Mouse (Mus musculus): ENCODE results near the gene Shisa9. TPM values are rescaled to one million over a fixed set of nuclear protein-coding genes. Genes with fewer than 3 reads are reported as not detected.

The Shisa9 gene
- polyA plus RNA-seq, 1 experiment from 2014 or later = 1.7 TPM

- 90% methylated on average over 2 of the region's 2 CpGs for WGBS
- Histone ChIP-seq H3K27me3 (replicated peaks) (no peaks in the 10 kb centered on the region), H3K9me3 (no peaks in the 10 kb centered on the region), H3K4me2 (replicated peaks) (no peak overlapping the region), H3K9ac (no peak overlapping the region), H3K4me1 (no peaks in the 10 kb centered on the region), H3K4me3 (no peak overlapping the region), H3K27ac (no peak overlapping the region), H3K36me3 (no peaks in the 10 kb centered on the region)
- no peak for ATAC-seq (ENCODE audit: low FRiP score, low read depth)
Observed at GRCm38 (mm10) chr16:12206951-12207350, 223.0 kb downstream of the Shisa9 start.

- Histone ChIP-seq H3K4me2 (replicated peaks) (no peak overlapping the region), H3K9ac (no peak overlapping the region), H3K4me3 (no peak overlapping the region), H3K36me3 (no peaks in the 10 kb centered on the region), H3K4me1 (no peaks in the 10 kb centered on the region), H3K27ac (no peak overlapping the region), H3K27me3 (replicated peaks) (no peaks in the 10 kb centered on the region), H3K9me3 (no peaks in the 10 kb centered on the region)
- WGBS = 94% methylated on average over 1 of the region's 1 CpGs
- ATAC-seq (ENCODE audit: low FRiP score, low read depth) = no peak
Observed at GRCm38 (mm10) chr16:12209355-12209754, 225.4 kb downstream of the Shisa9 start.

- no peak overlapping the region for H3K4me3 ChIP-seq
Observed at GRCm38 (mm10) chr16:12209819-12210218, 225.9 kb downstream of the Shisa9 start.

GRCm38 (mm10) chr16:12214018-12214417 lies 230.1 kb downstream of the Shisa9 start:
- Histone ChIP-seq H3K9ac (no peak overlapping the region), H3K27ac (no peak overlapping the region)
- 91% methylated on average over 2 of the region's 2 CpGs for WGBS

More at GRCm38 (mm10) chr16:12209819-12210218, 225.9 kb downstream of the Shisa9 start:
- ATAC-seq (ENCODE audit: low FRiP score, low read depth) = no peak
- Histone ChIP-seq H3K36me3 (no peaks in the 10 kb centered on the region), H3K27me3 (replicated peaks) (no peaks in the 10 kb centered on the region), H3K9ac (no peak overlapping the region), H3K4me1 (no peaks in the 10 kb centered on the region), H3K4me2 (replicated peaks) (no peak overlapping the region), H3K27ac (no peak overlapping the region), H3K9me3 (no peaks in the 10 kb centered on the region)
- WGBS = 81% methylated on average over 2 of the region's 2 CpGs

GRCm38 (mm10) chr16:12217289-12218150 lies 233.6 kb downstream of the Shisa9 start:
- Histone ChIP-seq H3K4me2 (replicated peaks) (no peak overlapping the region), H3K27me3 (replicated peaks) (no peaks in the 10 kb centered on the region), H3K9ac (no peak overlapping the region), H3K4me3 (no peak overlapping the region), H3K9me3 (no peaks in the 10 kb centered on the region), H3K36me3 (no peaks in the 10 kb centered on the region), H3K4me1 (no peaks in the 10 kb centered on the region), H3K27ac (no peak overlapping the region)
- 56% methylated on average over 13 of the region's 13 CpGs for WGBS
- ATAC-seq (ENCODE audit: low FRiP score, low read depth) = peak; percentile 58; the same call in 1 of the 2 replicates

More at GRCm38 (mm10) chr16:12214018-12214417, 230.1 kb downstream of the Shisa9 start:
- Histone ChIP-seq H3K4me2 (replicated peaks) (no peak overlapping the region), H3K36me3 (no peaks in the 10 kb centered on the region), H3K4me1 (no peaks in the 10 kb centered on the region), H3K9me3 (no peaks in the 10 kb centered on the region), H3K4me3 (no peak overlapping the region), H3K27me3 (replicated peaks) (no peaks in the 10 kb centered on the region)
- no peak for ATAC-seq (ENCODE audit: low FRiP score, low read depth)

GRCm38 (mm10) chr16:12218151-12218532 lies 234.2 kb downstream of the Shisa9 start:
- Histone ChIP-seq H3K4me1 (no peaks in the 10 kb centered on the region), H3K4me2 (replicated peaks) (no peak overlapping the region), H3K27me3 (replicated peaks) (no peaks in the 10 kb centered on the region), H3K9me3 (no peaks in the 10 kb centered on the region), H3K36me3 (no peaks in the 10 kb centered on the region), H3K9ac (no peak overlapping the region), H3K4me3 (no peak overlapping the region), H3K27ac (no peak overlapping the region)
- 68% methylated on average over 2 of the region's 2 CpGs for WGBS
- no peak for ATAC-seq (ENCODE audit: low FRiP score, low read depth)

GRCm38 (mm10) chr16:12219821-12220220 lies 235.9 kb downstream of the Shisa9 start:
- H3K9me3 ChIP-seq = no peaks in the 10 kb centered on the region
- H3K4me2 ChIP-seq (replicated peaks) = no peak overlapping the region
- no peaks in the 10 kb centered on the region for H3K36me3 ChIP-seq
- no peak overlapping the region for H3K4me3 ChIP-seq
- H3K27me3 ChIP-seq (replicated peaks) = no peaks in the 10 kb centered on the region
- WGBS = 91% methylated on average over 3 of the region's 3 CpGs
- ATAC-seq (ENCODE audit: low FRiP score, low read depth) = no peak
- no peak overlapping the region for H3K9ac ChIP-seq
- no peaks in the 10 kb centered on the region for H3K4me1 ChIP-seq
- H3K27ac ChIP-seq = no peak overlapping the region

- 92% methylated on average over 2 of the region's 2 CpGs for WGBS
- Histone ChIP-seq H3K9me3 (no peaks in the 10 kb centered on the region), H3K27ac (no peak overlapping the region), H3K4me1 (no peaks in the 10 kb centered on the region), H3K27me3 (replicated peaks) (no peaks in the 10 kb centered on the region), H3K36me3 (no peaks in the 10 kb centered on the region), H3K4me2 (replicated peaks) (no peak overlapping the region), H3K9ac (no peak overlapping the region), H3K4me3 (no peak overlapping the region)
- no peak for ATAC-seq (ENCODE audit: low FRiP score, low read depth)
Observed at GRCm38 (mm10) chr16:12223537-12223936, 239.6 kb downstream of the Shisa9 start.

GRCm38 (mm10) chr16:12226937-12227336 lies 243.0 kb downstream of the Shisa9 start:
- no peak for ATAC-seq (ENCODE audit: low FRiP score, low read depth)
- H3K27me3 ChIP-seq (replicated peaks) = no peaks in the 10 kb centered on the region
- H3K36me3 ChIP-seq = no peaks in the 10 kb centered on the region
- no peak overlapping the region for H3K4me2 ChIP-seq (replicated peaks)
- H3K27ac ChIP-seq = no peak overlapping the region
- H3K4me3 ChIP-seq = no peak overlapping the region
- 75% methylated on average over 3 of the region's 3 CpGs for WGBS
- no peaks in the 10 kb centered on the region for H3K4me1 ChIP-seq
- no peak overlapping the region for H3K9ac ChIP-seq
- no peaks in the 10 kb centered on the region for H3K9me3 ChIP-seq

- H3K9me3 ChIP-seq = no peaks in the 10 kb centered on the region
- H3K27me3 ChIP-seq (replicated peaks) = no peaks in the 10 kb centered on the region
- no peaks in the 10 kb centered on the region for H3K4me1 ChIP-seq
- ATAC-seq (ENCODE audit: low FRiP score, low read depth) = no peak
- 63% methylated on average over 3 of the region's 3 CpGs for WGBS
- no peak overlapping the region for H3K9ac ChIP-seq
- H3K27ac ChIP-seq = no peak overlapping the region
- no peak overlapping the region for H3K4me2 ChIP-seq (replicated peaks)
- H3K36me3 ChIP-seq = no peaks in the 10 kb centered on the region
- no peak overlapping the region for H3K4me3 ChIP-seq
Observed at GRCm38 (mm10) chr16:12233288-12233687, 249.4 kb downstream of the Shisa9 start.

GRCm38 (mm10) chr16:12234289-12234688 lies 250.4 kb downstream of the Shisa9 start:
- H3K9me3 ChIP-seq = no peaks in the 10 kb centered on the region
- 66% methylated on average over 2 of the region's 2 CpGs for WGBS
- H3K36me3 ChIP-seq = no peaks in the 10 kb centered on the region
- H3K4me3 ChIP-seq = no peak overlapping the region
- H3K4me2 ChIP-seq (replicated peaks) = no peak overlapping the region
- no peak for ATAC-seq (ENCODE audit: low FRiP score, low read depth)
- H3K27me3 ChIP-seq (replicated peaks) = no peaks in the 10 kb centered on the region
- no peak overlapping the region for H3K9ac ChIP-seq
- no peak overlapping the region for H3K27ac ChIP-seq
- no peaks in the 10 kb centered on the region for H3K4me1 ChIP-seq

GRCm38 (mm10) chr16:12238611-12239010 lies 254.7 kb downstream of the Shisa9 start:
- Histone ChIP-seq H3K36me3 (no peaks in the 10 kb centered on the region), H3K4me3 (no peak overlapping the region), H3K9ac (no peak overlapping the region), H3K9me3 (no peaks in the 10 kb centered on the region), H3K27ac (no peak overlapping the region), H3K27me3 (replicated peaks) (no peaks in the 10 kb centered on the region), H3K4me1 (no peaks in the 10 kb centered on the region), H3K4me2 (replicated peaks) (no peak overlapping the region)
- no peak for ATAC-seq (ENCODE audit: low FRiP score, low read depth)
- 79% methylated on average over 4 of the region's 4 CpGs for WGBS

GRCm38 (mm10) chr16:12259361-12259760 lies 275.4 kb downstream of the Shisa9 start:
- Histone ChIP-seq H3K27ac (no peak overlapping the region), H3K27me3 (replicated peaks) (no peaks in the 10 kb centered on the region), H3K4me1 (no peaks in the 10 kb centered on the region), H3K9me3 (no peaks in the 10 kb centered on the region), H3K36me3 (no peaks in the 10 kb centered on the region), H3K4me3 (no peak overlapping the region), H3K4me2 (replicated peaks) (no peak overlapping the region), H3K9ac (no peak overlapping the region)
- 4% methylated on average over 2 of the region's 2 CpGs for WGBS
- ATAC-seq (ENCODE audit: low FRiP score, low read depth) = no peak

Data from neural tube, embryonic 12.5 days (tissue).